Mouse (Mus musculus) myocyte (in vitro differentiated cells): ENCODE results near the gene Ntn5.

Experiments used
- MAX ChIP-seq: IDR thresholded peaks from one replicate; pipeline ENCODE4 v1.6.1; 2011; ENCODE audit warnings: low read depth, mild to moderate bottlenecking, control low read depth
- MYOD1 ChIP-seq, 3 experiments: IDR thresholded peaks; one replicate each; pipeline ENCODE4 v1.6.1; 2011; ENCODE audit warnings: control low read depth in 2 of 3, low read depth in 2 of 3, mild to moderate bottlenecking in 2 of 3, moderate library complexity in 1 of 3; ENCODE audit not compliant: insufficient read length in 2 of 3, control insufficient read depth in 1 of 3
- POLR2A ChIP-seq: IDR thresholded peaks from one replicate; pipeline ENCODE4 v1.6.1; 2011; ENCODE audit warnings: low read depth, mild to moderate bottlenecking, control low read depth, moderate library complexity; ENCODE audit not compliant: insufficient read length
- POLR2AphosphoS2 ChIP-seq: IDR thresholded peaks from one replicate; pipeline ENCODE4 v1.6.1; 2011; ENCODE audit warnings: low read depth, control low read depth; ENCODE audit not compliant: insufficient read length
- TCF12 ChIP-seq: IDR thresholded peaks from one replicate; pipeline ENCODE4 v1.6.1; 2011; ENCODE audit warnings: mild to moderate bottlenecking, control low read depth; ENCODE audit not compliant: poor library complexity, insufficient read depth, severe bottlenecking

DNA sequence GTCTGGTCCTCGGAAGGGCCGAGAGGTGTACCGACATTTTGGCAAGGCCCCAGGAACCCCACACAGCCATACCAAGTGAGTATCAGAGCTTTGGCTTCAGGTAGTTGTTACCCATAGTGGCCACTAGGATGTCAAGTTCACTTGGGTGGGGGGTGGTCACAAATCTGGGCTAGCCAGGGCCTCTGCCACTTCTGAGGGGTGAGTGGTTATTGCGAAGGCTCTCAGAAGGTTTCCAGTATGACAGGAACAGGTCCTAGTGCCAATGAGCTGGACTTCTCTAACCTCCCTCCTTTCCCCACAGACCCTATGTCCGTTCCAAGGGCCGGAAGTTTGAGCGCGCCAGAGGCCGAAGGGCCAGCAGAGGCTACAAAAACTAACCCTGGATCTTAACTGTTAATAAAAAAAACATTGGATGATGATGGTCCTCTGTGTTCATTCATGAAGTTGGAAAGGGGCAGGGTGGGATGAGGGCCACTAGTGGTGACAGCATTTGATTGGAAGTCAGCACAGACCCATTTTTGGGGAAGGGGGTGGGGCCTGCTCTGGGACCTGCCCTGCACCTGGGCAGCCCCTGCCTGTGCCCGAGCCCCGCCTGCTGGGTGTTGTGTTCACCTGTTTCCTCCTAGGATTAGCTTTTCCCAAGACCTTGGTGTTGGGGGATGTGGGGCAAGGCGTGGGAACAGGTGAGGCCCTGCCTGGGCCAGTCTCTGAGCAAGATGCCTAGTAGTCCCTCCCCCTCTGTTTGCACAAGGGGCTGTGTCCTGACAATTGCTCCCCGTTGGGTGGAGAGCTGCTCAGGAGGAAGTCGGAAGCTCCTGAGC is 36.8 kb downstream of the Ntn5 start, which contains the start of gene Fam83e:
- TF ChIP-seq POLR2A, result no peak
- TF ChIP-seq TCF12, result no peak
- TF ChIP-seq MYOD1 (IDR thresholded peaks at IDR 0.05; ENCODE audit: control insufficient read depth in 1 of 3, insufficient read length in 2 of 3, low read depth in 2 of 3), result no peak
- peak; percentile 25 for TF ChIP-seq POLR2AphosphoS2
- TF ChIP-seq MAX, result no peak
